ENCODE assay signal across 21 mouse cellular contexts in the genomic region with DNA sequence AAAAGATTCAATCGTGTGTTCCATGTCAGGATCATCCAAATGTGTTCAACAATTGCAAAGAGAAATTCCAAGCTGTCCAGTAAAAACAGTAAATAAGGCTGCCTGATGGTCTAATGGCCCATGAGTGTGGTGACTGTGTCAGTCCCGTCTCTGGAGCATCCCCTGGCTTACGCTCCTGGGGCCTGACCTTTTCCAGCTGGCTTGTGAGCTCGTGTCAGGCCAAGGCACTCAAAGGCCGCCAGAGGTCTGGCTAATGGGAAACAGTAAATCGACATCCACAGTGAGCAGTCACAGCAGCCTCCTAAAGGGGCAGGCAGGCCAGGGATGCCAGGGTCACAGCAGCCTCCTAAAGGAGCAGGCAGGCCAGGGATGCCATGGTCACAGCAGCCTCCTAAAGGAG. TPM values are rescaled to one million over a fixed set of nuclear protein-coding genes. Genes with fewer than 3 reads are reported as not detected.
A peak's percentile ranks its signal among the peaks of the same experiment; 100 is the strongest.
DNase-seq lines count a peak whose midpoint lies in the region; ATAC-seq and TF ChIP-seq lines count a peak whose summit lies in the region.
"Had no signal": no experiment of that assay in that cellular context is flagged by ENCODE, and none has a peak within 500 bp of the region (broad histone marks: within the 10 kb centered on the region; RNA-seq: fewer than 3 reads in every experiment).

No protein-coding gene starts in this region.

- no peak overlapping the region for H3K4me3 ChIP-seq in midbrain, embryonic 10.5 days
- H3K4me3 ChIP-seq in midbrain, embryonic 13.5 days (replicated peaks), result no peak overlapping the region
- no peak overlapping the region for H3K4me3 ChIP-seq in left cerebral cortex, adult 2 months
- H3K4me3 ChIP-seq: embryonic facial prominence, embryonic 13.5 days; heart, embryonic 10.5 days; limb, embryonic 13.5 days; liver, embryonic 13.5 days; lung, embryonic 15.5 days had no signal

- no peak for ATAC-seq in midbrain, embryonic 13.5 days
- ATAC-seq: forebrain, postnatal 0 days had no signal

- 37% methylated on average over 6 of the region's 6 CpGs for WGBS in midbrain, embryonic 10.5 days
- WGBS in midbrain, embryonic 13.5 days, result 31% methylated on average over 6 of the region's 6 CpGs

- DNase-seq in heart, adult 8-10 months (ENCODE audit: low spot score), result peak; percentile 26
- DNase-seq in heart, postnatal 14 days, result no peak
- no peak for DNase-seq in midbrain, embryonic 10.5 days (ENCODE audit: low spot score)
- DNase-seq in embryo, embryonic 9.5 days (ENCODE audit: extremely low spot score), result peak; percentile 35
- peak; percentile 34 for DNase-seq in skeletal muscle tissue, adult 2 months (ENCODE audit: low read depth, low spot score)
- no peak for DNase-seq in left cerebral cortex, adult 2 months (ENCODE audit: extremely low spot score in 1 of 2, low spot score in 2 of 2)
- DNase-seq: cerebellum, adult 2 months; cerebellum, postnatal 36 days; forebrain, postnatal 0 days; kidney, adult 11 months; kidney, postnatal 36 days; liver, embryonic 13.5 days; lung, postnatal 4 days; midbrain, embryonic 14.5 days; retina, postnatal 1 day had no signal

- H3K4me1 ChIP-seq in midbrain, embryonic 10.5 days, result peaks cover 49% of the 10 kb centered on the region
- H3K4me1 ChIP-seq in midbrain, embryonic 13.5 days (replicated peaks), result peaks cover 70% of the 10 kb centered on the region
- H3K4me1 ChIP-seq: heart, embryonic 10.5 days; limb, embryonic 13.5 days; liver, embryonic 13.5 days; lung, embryonic 15.5 days had no signal

- peak overlapping the region; percentile 55; the same call in 1 of the 2 replicates for H3K27ac ChIP-seq in midbrain, embryonic 10.5 days (replicated peaks)
- no peak overlapping the region for H3K27ac ChIP-seq in midbrain, embryonic 13.5 days
- H3K27ac ChIP-seq in left cerebral cortex, adult 2 months, result no peak overlapping the region
- H3K27ac ChIP-seq: embryonic facial prominence, embryonic 13.5 days; heart, embryonic 10.5 days; limb, embryonic 13.5 days; liver, embryonic 13.5 days; lung, embryonic 15.5 days; stomach, postnatal 0 days had no signal

- H3K36me3 ChIP-seq in midbrain, embryonic 10.5 days, result no peaks in the 10 kb centered on the region
- H3K36me3 ChIP-seq in midbrain, embryonic 13.5 days, result no peaks in the 10 kb centered on the region
- H3K36me3 ChIP-seq: embryonic facial prominence, embryonic 13.5 days; heart, embryonic 10.5 days; limb, embryonic 13.5 days; liver, embryonic 13.5 days; lung, embryonic 15.5 days had no signal

- no peak overlapping the region for H3K9ac ChIP-seq in midbrain, embryonic 13.5 days (replicated peaks)
- H3K9ac ChIP-seq: embryonic facial prominence, embryonic 13.5 days; forebrain, postnatal 0 days; limb, embryonic 13.5 days; liver, embryonic 13.5 days; lung, embryonic 15.5 days had no signal

- intact Hi-C loops in heart, postnatal 14 days (cut with DNase I), result no loop called here
- intact Hi-C loops in left cerebral cortex, adult 2 months (cut with DNase I), result no loop called here

- H3K27me3 ChIP-seq in midbrain, embryonic 10.5 days (ENCODE audit: low read depth, poor library complexity, severe bottlenecking), result no peaks in the 10 kb centered on the region
- H3K27me3 ChIP-seq in midbrain, embryonic 13.5 days, result no peaks in the 10 kb centered on the region
- H3K27me3 ChIP-seq: embryonic facial prominence, embryonic 13.5 days; liver, embryonic 13.5 days; lung, embryonic 15.5 days had no signal

- H3K9me3 ChIP-seq in midbrain, embryonic 10.5 days (replicated peaks), result no peaks in the 10 kb centered on the region
- no peaks in the 10 kb centered on the region for H3K9me3 ChIP-seq in midbrain, embryonic 13.5 days
- H3K9me3 ChIP-seq: embryonic facial prominence, embryonic 13.5 days; heart, embryonic 10.5 days; limb, embryonic 13.5 days; liver, embryonic 13.5 days; lung, embryonic 15.5 days had no signal

- TF ChIP-seq CTCF in left cerebral cortex, adult 2 months (IDR thresholded peaks at IDR 0.05), result no peak

- H3K4me2 ChIP-seq in midbrain, embryonic 13.5 days (replicated peaks), result no peak overlapping the region
- H3K4me2 ChIP-seq: embryonic facial prominence, embryonic 13.5 days; limb, embryonic 13.5 days; liver, embryonic 13.5 days; lung, embryonic 15.5 days had no signal

RNA-seq across cellular contexts. Expression of a gene that starts 10.1 kb away (rescaled TPM):
- 1 to 10 TPM; 2.3 to 3.8 (median 3.1) TPM for total RNA-seq in heart, adult 8-10 months (2022)
- total RNA-seq in heart, postnatal 14 days (2021), result 1 to 10 TPM; 4.5 to 5.4 TPM
- polyA plus RNA-seq in midbrain, embryonic 10.5 days (2016; fragmentation: Nextera tagmentation; extraction: Ambion mirVana), result 1.7 and 2.4 TPM in 2 replicates
- polyA plus RNA-seq in midbrain, embryonic 13.5 days (2015; fragmentation: Nextera tagmentation; extraction: Ambion mirVana), result 8.2 and 9.1 TPM in 2 replicates
- 10 to 100 TPM; 31.7 to 33.2 TPM for total RNA-seq in left cerebral cortex, adult 2 months (2021)

Comparison
In these comparisons a context has a peak if more than half of its experiments do, and no peak if none do; other contexts are left out.
1. DNase-seq: peak in heart, adult 8-10 months (single experiment), embryo, embryonic 9.5 days (single experiment) and skeletal muscle tissue, adult 2 months (single experiment); none in heart, postnatal 14 days (0 of 2), midbrain, embryonic 10.5 days (single experiment) and left cerebral cortex, adult 2 months (0 of 2).
2. RNA of a gene that starts 10.1 kb away (total RNA-seq): 31.7 to 33.2 TPM in left cerebral cortex, adult 2 months; 4.5 to 5.4 TPM in heart, postnatal 14 days and 2.3 to 3.8 TPM in heart, adult 8-10 months; every median in the first group is over 4 times any median in the second.